Mouse (Mus musculus) forebrain, embryonic 15.5 days (tissue): ENCODE data around the gene Erg. TPM values are rescaled to one million over a fixed set of nuclear protein-coding genes. Genes with fewer than 3 reads are reported as not detected.

ENCODE experiments used
- ATAC-seq: fragments of 200-750 bp; cut with Nextera tagmentation; replicated peaks from 2 replicates; pipeline ENCODE4 v1.8.0; 2017; ENCODE audit warnings: mild to moderate bottlenecking, moderate TSS enrichment, moderate library complexity
- H3K27ac ChIP-seq: fragments of 300-500 bp; sonication (generic); replicated peaks from 2 replicates; pipeline ENCODE4 v1.5.1; 2015; ENCODE audit warnings: mild to moderate bottlenecking, inconsistent platforms
- H3K27me3 ChIP-seq: fragments of 300-500 bp; sonication (generic); 2 replicates; pipeline ENCODE4 v1.6.1; 2015; ENCODE audit warnings: inconsistent platforms
- H3K36me3 ChIP-seq: fragments of 300-500 bp; sonication (generic); 2 replicates; pipeline ENCODE4 v1.6.1; 2015; ENCODE audit warnings: mild to moderate bottlenecking, inconsistent platforms
- H3K4me1 ChIP-seq: fragments of 300-500 bp; sonication (generic); 2 replicates; pipeline ENCODE4 v1.6.1; 2015; ENCODE audit warnings: inconsistent platforms
- H3K4me2 ChIP-seq: fragments of 300-500 bp; sonication (generic); replicated peaks from 2 replicates; pipeline ENCODE4 v1.6.1; 2015; ENCODE audit warnings: mild to moderate bottlenecking, inconsistent platforms
- H3K4me3 ChIP-seq: fragments of 300-500 bp; sonication (generic); 2 replicates; pipeline ENCODE4 v1.5.1; 2015; ENCODE audit warnings: mild to moderate bottlenecking, inconsistent platforms
- H3K9ac ChIP-seq: fragments of 300-500 bp; sonication (generic); replicated peaks from 2 replicates; pipeline ENCODE4 v1.6.1; 2015; ENCODE audit warnings: mild to moderate bottlenecking, inconsistent platforms
- H3K9me3 ChIP-seq: fragments of 300-500 bp; sonication (generic); 2 replicates; pipeline ENCODE4 v1.6.1; 2016; ENCODE audit warnings: inconsistent platforms
- WGBS: fragments of 180-500 bp; shearing (Covaris S2); methylation state at CpG from one replicate; pipeline ENCODE4 v1.1.7; 2015; ENCODE audit warnings: mixed read lengths; 5-methylcytosine and 5-hydroxymethylcytosine counted together
- polyA plus RNA-seq: library from polyadenylated mRNA; unstranded; fragments of >200 nt; fragmentation: Nextera tagmentation; extraction: Ambion mirVana; gene quantifications from 2 replicates; pipeline ENCODE4 v1.2.1, GENCODE M21; 2015

The Erg gene
- polyA plus RNA-seq: 1.5 and 1.9 TPM in 2 replicates

DNA sequence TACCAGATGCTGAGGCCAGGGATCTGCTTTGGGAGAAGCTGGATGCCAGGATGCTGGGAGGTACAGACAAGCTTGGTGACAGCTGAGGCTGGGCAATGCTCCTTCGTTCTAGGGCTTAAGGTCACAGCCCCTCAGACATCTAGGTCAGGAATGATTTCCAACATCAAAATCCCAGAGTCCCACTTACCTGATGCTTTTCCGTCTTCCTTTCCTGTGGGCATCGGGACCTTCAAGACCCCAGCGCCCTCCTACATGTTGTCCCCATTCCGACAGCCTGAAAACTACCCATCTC, at the start of gene Erg:
Erg (minus strand) TSS at position 283 of the 292 bp plus-strand sequence.
- Histone ChIP-seq H3K4me2 (peak within 1 kb of the TSS; percentile 62), H3K4me3 (peak within 1 kb of the TSS; percentile 35), H3K27me3 (peaks cover 30% of the 10 kb centered on the region), H3K36me3 (no peaks in the 10 kb centered on the region), H3K4me1 (peaks cover 21% of the 10 kb centered on the region), H3K9me3 (no peaks in the 10 kb centered on the region), H3K27ac (no peak within 1 kb of the TSS), H3K9ac (peak within 1 kb of the TSS; percentile 39)
- ATAC-seq: no peak
- WGBS: 4% methylated on average over 5 of the region's 5 CpGs

DNA sequence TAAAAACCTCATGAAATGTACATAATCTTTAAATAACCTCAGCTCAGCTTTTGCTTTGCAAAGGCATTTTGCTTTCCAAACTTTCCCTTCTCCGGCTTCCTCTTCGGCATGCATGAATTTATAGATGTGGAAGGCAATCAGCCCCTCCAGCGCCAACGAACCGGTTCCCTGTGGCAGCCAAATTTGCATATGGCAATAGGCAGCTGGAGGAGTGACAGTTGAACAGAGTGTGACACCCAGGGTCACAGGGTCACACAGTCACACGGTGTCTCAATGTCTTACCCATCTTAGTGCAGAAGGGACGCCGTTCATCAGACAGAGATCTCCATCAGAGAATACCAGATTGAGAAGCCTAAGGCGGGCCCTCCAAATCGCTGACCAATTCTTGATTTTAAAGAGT, 45.4 kb upstream of the Erg start:
- Histone ChIP-seq H3K36me3 (no peaks in the 10 kb centered on the region), H3K27me3 (no peaks in the 10 kb centered on the region), H3K9me3 (no peaks in the 10 kb centered on the region), H3K4me1 (no peaks in the 10 kb centered on the region), H3K4me3 (no peak overlapping the region), H3K27ac (no peak overlapping the region), H3K9ac (no peak overlapping the region), H3K4me2 (no peak overlapping the region)
- 79% methylated on average over 10 of the region's 10 CpGs for WGBS
- no peak for ATAC-seq

DNA sequence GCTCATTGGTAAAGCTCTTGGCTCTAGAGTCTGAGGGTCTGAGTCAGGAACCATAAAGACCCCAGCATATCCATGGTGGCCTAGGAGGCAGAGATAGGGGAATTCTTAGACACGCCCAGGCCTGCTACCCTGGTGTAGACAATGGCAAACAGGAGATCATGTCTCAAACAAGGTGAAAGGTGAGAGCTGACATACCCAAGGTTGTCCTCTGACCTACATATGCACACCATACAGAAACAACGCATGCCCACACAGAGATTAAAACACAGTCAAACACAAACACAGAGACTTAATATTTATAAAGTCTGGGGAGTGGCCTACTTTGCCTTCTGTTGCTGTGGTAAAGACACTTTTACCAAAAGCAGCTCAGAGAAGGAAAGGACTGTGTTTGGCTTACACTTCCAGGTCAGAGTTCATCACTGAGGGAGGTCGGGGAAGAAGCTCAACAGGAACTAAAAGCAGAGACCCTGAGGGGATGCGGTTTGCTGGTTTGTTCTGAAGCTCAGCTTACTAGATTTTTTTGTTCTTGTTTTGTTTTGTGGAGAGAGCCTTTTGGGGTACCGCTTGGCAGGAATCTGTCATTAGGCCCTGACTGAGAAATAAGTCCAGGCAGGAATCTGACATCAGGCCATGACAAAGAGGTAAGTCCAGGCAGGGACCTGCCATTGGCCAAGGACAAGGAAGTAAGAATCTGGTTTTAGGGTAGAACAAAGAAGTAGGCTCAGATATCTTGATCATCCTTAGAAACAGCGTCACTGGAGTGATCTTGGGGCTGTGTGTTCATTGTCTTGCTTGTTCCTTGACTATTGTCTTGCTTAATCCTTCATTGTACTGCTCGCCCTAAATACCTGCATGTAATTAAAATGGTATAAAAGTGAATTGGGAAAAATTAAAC, 37.7 kb upstream of the Erg start:
- Histone ChIP-seq H3K4me3 (no peak overlapping the region), H3K9ac (no peak overlapping the region), H3K36me3 (no peaks in the 10 kb centered on the region), H3K27me3 (no peaks in the 10 kb centered on the region), H3K27ac (no peak overlapping the region), H3K9me3 (no peaks in the 10 kb centered on the region), H3K4me1 (no peaks in the 10 kb centered on the region), H3K4me2 (no peak overlapping the region)
- no peak for ATAC-seq
- 53% methylated on average over 7 of the region's 7 CpGs for WGBS

DNA sequence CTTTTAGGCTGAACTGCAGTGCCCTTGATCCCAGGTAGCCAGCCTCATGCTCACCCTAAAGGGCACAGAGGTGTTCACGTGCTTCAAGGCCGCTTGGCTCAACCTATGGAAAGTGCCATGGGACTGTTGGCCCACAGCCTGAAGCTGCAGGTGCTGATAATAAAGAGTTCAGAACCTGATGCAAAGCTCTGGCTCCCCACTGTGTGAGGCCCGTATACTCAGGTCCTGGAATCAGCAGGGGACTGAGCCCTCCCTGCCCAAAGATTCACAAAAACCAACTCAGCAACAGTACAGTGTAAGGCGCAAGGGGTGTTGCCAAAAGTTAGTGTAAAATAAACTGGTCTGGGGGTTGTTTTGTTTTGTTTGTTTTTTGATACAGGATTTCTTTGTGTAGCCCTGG, 36.7 kb upstream of the Erg start:
- no peaks in the 10 kb centered on the region for H3K27me3 ChIP-seq
- no peaks in the 10 kb centered on the region for H3K4me1 ChIP-seq
- no peak for ATAC-seq
- H3K9ac ChIP-seq: no peak overlapping the region
- H3K4me2 ChIP-seq: no peak overlapping the region
- H3K36me3 ChIP-seq: no peaks in the 10 kb centered on the region
- 66% methylated on average over 4 of the region's 4 CpGs for WGBS
- no peaks in the 10 kb centered on the region for H3K9me3 ChIP-seq
- H3K27ac ChIP-seq: no peak overlapping the region
- H3K4me3 ChIP-seq: no peak overlapping the region

DNA sequence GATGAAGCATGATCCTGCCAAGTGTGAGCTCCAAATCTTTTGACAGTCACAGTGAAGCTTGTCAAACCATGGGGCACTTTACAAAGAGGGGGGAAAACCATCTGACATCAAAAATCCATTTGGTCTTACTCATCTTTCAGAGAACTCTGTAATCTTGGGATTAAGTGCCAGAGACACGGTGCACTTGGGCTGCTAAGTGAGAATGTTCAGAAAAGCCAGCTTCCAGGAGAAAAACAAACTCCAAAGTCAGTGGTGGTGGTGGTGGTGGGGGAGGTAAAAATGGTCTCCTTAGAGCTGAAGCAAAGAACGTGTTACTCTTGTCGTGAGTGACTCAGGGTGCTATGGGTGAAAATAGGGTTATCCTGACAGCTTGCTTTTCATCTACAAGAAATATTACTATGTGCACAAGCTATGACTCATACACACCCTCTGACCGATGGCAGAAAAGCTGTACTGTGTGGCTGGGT, 33.5 kb upstream of the Erg start:
- Histone ChIP-seq H3K9ac (no peak overlapping the region), H3K9me3 (no peaks in the 10 kb centered on the region), H3K27ac (no peak overlapping the region), H3K4me2 (no peak overlapping the region), H3K4me1 (no peaks in the 10 kb centered on the region), H3K36me3 (no peaks in the 10 kb centered on the region), H3K27me3 (no peaks in the 10 kb centered on the region), H3K4me3 (no peak overlapping the region)
- ATAC-seq: no peak
- WGBS: 84% methylated on average over 4 of the region's 4 CpGs

DNA sequence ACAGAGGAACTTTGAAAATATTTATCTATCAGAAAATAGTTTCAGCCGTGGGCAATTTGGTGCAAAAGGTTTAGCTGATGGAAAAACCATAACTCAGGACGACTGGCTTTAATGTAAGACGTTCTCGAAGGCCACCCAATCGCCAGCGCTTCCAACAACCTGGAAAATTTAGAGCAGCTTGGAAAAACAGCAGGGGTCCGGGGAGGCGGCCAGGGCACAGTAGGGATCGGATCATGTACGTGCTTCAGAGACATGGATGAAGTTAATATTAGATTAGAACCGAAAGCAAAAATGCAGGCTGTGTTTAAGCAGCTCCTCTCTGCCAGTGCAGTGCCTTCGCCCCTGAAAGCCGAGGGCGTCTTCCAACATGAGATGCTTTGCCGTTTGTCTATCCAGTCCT, 31.8 kb upstream of the Erg start:
- Histone ChIP-seq H3K4me1 (no peaks in the 10 kb centered on the region), H3K27me3 (no peaks in the 10 kb centered on the region), H3K36me3 (no peaks in the 10 kb centered on the region), H3K4me2 (no peak overlapping the region), H3K27ac (no peak overlapping the region), H3K4me3 (no peak overlapping the region), H3K9ac (no peak overlapping the region), H3K9me3 (no peaks in the 10 kb centered on the region)
- 75% methylated on average over 15 of the region's 15 CpGs for WGBS
- ATAC-seq: no peak

DNA sequence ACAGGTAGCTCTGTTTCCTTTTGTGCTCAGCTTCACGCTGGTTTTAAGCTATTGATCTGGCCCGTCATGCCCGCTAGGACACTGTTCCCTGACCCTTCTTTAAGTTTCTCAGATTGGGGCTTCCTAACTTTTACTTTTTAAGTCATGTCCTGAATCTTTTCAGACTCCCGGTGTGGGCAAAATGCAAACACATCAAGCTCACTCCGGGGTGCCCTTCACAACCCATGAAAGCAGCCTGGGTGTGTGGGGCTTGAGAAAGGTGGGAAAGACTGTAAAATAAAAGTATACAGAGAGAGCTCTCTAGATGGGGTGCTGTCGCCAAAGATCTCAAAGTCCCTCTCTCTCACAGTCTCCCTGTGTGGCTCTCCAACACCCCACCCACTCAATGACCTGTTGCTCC, 31.3 kb upstream of the Erg start:
- no peak overlapping the region for H3K4me3 ChIP-seq
- no peak overlapping the region for H3K4me2 ChIP-seq
- no peaks in the 10 kb centered on the region for H3K9me3 ChIP-seq
- no peak overlapping the region for H3K27ac ChIP-seq
- 39% methylated on average over 6 of the region's 6 CpGs for WGBS
- H3K36me3 ChIP-seq: no peaks in the 10 kb centered on the region
- H3K9ac ChIP-seq: no peak overlapping the region
- H3K4me1 ChIP-seq: no peaks in the 10 kb centered on the region
- no peak for ATAC-seq
- no peaks in the 10 kb centered on the region for H3K27me3 ChIP-seq

DNA sequence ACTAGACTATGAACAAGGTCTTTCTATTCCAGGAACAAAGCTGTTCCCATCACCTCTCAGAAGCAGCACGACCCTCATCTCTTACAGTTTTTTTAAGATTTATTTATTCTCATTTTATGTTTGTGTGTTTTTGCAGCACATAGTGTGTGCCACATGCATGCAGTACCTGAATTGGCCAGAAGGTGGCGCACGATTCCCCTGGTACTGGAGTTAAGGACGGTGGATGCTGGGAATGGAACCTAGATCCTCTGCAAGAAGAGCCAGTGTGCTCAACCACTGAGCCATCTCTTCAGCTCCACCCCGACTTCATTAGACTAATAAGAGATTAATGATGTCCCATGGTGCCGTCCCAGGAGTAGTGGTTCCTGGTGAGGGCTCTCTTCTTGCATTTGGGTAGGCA, 29.2 kb upstream of the Erg start:
- Histone ChIP-seq H3K4me3 (no peak overlapping the region), H3K4me1 (no peaks in the 10 kb centered on the region), H3K27ac (no peak overlapping the region), H3K36me3 (no peaks in the 10 kb centered on the region), H3K9me3 (no peaks in the 10 kb centered on the region), H3K9ac (no peak overlapping the region), H3K27me3 (no peaks in the 10 kb centered on the region), H3K4me2 (no peak overlapping the region)
- ATAC-seq: no peak
- WGBS: 42% methylated on average over 6 of the region's 6 CpGs

DNA sequence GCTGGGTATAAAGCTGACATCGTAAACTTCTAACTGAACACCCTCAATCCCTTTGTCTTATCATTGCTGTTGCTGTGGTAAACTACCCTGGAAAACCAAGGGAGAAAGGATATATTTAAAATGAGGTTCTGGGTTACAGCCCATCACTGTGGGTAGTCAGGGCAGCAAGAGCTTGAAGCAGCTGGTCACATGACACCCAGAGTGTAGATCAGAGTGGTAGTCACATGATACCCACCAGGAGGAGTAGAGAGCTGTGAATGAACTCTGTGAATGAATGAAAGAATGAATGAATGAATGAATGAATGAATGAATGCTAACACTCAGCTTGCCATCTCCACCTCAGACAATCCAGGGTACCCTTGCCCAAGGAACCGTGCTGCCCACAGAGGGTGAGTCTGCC, 28.1 kb upstream of the Erg start:
- Histone ChIP-seq H3K9ac (no peak overlapping the region), H3K4me1 (no peaks in the 10 kb centered on the region), H3K4me2 (no peak overlapping the region), H3K9me3 (no peaks in the 10 kb centered on the region), H3K36me3 (no peaks in the 10 kb centered on the region), H3K27me3 (no peaks in the 10 kb centered on the region), H3K4me3 (no peak overlapping the region), H3K27ac (no peak overlapping the region)
- no peak for ATAC-seq
- 97% methylated on average over 2 of the region's 2 CpGs for WGBS

DNA sequence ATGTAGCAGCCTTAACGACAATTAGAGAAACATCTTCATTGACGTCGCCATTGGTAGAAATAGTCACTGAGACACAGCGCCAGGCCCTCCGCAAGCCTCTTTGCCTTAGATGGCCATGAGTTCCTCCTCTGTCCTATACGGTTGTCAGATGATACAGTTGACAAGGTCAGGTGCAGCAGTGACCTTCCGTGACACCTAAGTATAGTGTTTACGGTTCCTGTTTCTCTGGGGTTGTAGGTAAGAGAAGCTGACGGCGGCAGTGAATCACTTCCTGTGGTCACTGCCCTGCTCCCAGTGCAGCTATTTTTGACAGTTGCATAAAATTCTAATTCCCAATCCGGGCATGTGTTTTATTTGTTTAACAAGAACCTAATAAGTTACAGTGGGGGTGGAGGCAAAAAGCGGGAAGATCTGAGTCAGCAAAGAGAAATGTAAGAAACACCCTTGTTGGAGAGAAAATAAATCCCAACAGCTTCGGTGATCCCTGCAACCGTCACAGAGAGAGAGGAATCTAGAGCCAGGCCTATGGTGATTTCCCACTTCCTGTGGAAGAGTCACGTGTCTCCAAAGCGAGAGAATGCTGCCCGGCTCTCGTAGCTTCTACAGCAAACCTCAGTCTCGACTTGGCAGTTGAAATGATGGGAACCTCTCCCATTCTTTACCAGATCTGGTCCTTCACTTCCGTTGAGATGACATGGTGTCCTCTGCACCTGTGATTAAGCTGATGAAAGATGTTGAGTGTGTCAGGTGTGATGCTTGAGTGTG, 25.8 kb upstream of the Erg start:
- Histone ChIP-seq H3K27ac (no peak overlapping the region), H3K36me3 (no peaks in the 10 kb centered on the region), H3K4me1 (no peaks in the 10 kb centered on the region), H3K4me3 (no peak overlapping the region), H3K9me3 (no peaks in the 10 kb centered on the region), H3K9ac (no peak overlapping the region), H3K27me3 (no peaks in the 10 kb centered on the region), H3K4me2 (no peak overlapping the region)
- 89% methylated on average over 20 of the region's 20 CpGs for WGBS
- no peak for ATAC-seq

DNA sequence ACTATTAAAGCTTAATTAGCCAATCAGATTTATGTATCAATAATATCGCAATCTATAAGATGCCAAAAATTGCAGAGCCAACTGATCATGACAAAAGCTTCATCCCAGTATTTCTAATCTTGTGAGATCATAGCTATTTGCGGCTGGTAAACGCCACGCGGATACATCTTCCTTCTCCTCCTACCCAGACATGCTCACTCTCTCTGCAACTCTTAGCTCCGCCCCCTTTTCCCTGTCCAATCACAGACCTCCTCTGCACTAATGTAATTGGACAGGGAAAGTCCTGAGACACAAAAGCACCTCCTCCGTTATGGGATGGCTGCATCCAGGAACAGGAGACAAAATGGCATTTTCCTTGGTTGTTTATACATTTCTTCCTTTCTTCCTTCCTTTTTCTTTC, 22.2 kb upstream of the Erg start:
- H3K4me1 ChIP-seq: no peaks in the 10 kb centered on the region
- WGBS: 84% methylated on average over 7 of the region's 7 CpGs
- H3K27ac ChIP-seq: no peak overlapping the region
- no peaks in the 10 kb centered on the region for H3K9me3 ChIP-seq
- H3K4me2 ChIP-seq: no peak overlapping the region
- no peak overlapping the region for H3K4me3 ChIP-seq
- H3K27me3 ChIP-seq: no peaks in the 10 kb centered on the region
- no peak for ATAC-seq
- no peaks in the 10 kb centered on the region for H3K36me3 ChIP-seq
- H3K9ac ChIP-seq: no peak overlapping the region

DNA sequence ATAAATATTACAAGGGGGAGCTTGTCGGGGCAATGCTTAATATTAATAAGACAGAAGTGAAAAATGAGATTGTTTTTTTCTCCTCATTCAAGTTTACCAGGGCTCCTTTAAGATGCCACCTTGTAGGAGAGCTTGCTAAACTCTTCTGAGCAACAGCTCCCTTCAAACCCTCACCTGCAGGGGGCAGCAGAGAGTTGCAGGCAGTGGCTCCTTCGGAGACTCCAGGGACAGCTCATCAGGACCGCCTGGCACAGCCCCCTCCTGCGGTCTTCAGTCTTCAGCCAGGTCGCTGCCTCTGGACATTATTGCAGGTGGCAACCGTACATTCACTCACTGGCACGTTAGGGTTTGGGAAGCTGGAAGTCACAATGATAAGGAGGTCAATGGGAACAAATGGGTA, 18.9 kb upstream of the Erg start:
- 27% methylated on average over 7 of the region's 7 CpGs for WGBS
- no peak overlapping the region for H3K9ac ChIP-seq
- no peaks in the 10 kb centered on the region for H3K36me3 ChIP-seq
- H3K4me3 ChIP-seq: no peak overlapping the region
- H3K27ac ChIP-seq: no peak overlapping the region
- no peak overlapping the region for H3K4me2 ChIP-seq
- H3K27me3 ChIP-seq: no peaks in the 10 kb centered on the region
- no peak for ATAC-seq
- H3K9me3 ChIP-seq: no peaks in the 10 kb centered on the region
- peaks cover 6% of the 10 kb centered on the region for H3K4me1 ChIP-seq
